Mouse (Mus musculus): ENCODE results near the gene Nfam1.

The Nfam1 gene

GRCm38 (mm10) chr15:82959151-82959550 lies 74.0 kb downstream of the Nfam1 start:
- DNase-seq (ENCODE audit: low spot score in 2 of 2), result no peak

- no peak for DNase-seq (ENCODE audit: low spot score in 2 of 2)
These were observed 74.8 kb downstream of the Nfam1 start for GRCm38 (mm10) chr15:82958253-82958701.

- no peak for DNase-seq (ENCODE audit: low spot score in 2 of 2)
These were observed 76.4 kb downstream of the Nfam1 start for GRCm38 (mm10) chr15:82956721-82957120.

- no peak for DNase-seq (ENCODE audit: low spot score in 2 of 2)
These were observed 76.8 kb downstream of the Nfam1 start for GRCm38 (mm10) chr15:82956310-82956709.

- DNase-seq (ENCODE audit: low spot score in 2 of 2), result no peak
These were observed 77.8 kb downstream of the Nfam1 start for GRCm38 (mm10) chr15:82955286-82955685.

- DNase-seq (ENCODE audit: low spot score in 2 of 2), result no peak
These were observed 79.1 kb downstream of the Nfam1 start for GRCm38 (mm10) chr15:82954034-82954433.

- no peak for DNase-seq (ENCODE audit: low spot score in 2 of 2)
These were observed 80.0 kb downstream of the Nfam1 start for GRCm38 (mm10) chr15:82953096-82953495.

- no peak for DNase-seq (ENCODE audit: low spot score in 2 of 2)
These were observed 80.8 kb downstream of the Nfam1 start for GRCm38 (mm10) chr15:82952292-82952705.

GRCm38 (mm10) chr15:82950246-82950645 lies 82.9 kb downstream of the Nfam1 start:
- DNase-seq (ENCODE audit: low spot score in 2 of 2), result peak in 1 of 2 experiments; percentile 33

GRCm38 (mm10) chr15:82947431-82947830 lies 85.7 kb downstream of the Nfam1 start:
- DNase-seq (ENCODE audit: low spot score in 2 of 2), result no peak

- DNase-seq (ENCODE audit: low spot score in 2 of 2), result no peak
These were observed 88.5 kb downstream of the Nfam1 start for GRCm38 (mm10) chr15:82944479-82945195.
